Mouse (Mus musculus) liver, adult (tissue): ENCODE data around the gene Arhgef15.
A peak's percentile ranks its signal among the peaks of the same experiment; 100 is the strongest.

ENCODE experiments used
- GATA4 ChIP-seq: IDR thresholded peaks from 2 replicates; pipeline ENCODE4 v1.6.1; 2014; ENCODE audit warnings: mild to moderate bottlenecking, low read length; ENCODE audit not compliant: insufficient replicate concordance

Gene Arhgef15

DNA sequence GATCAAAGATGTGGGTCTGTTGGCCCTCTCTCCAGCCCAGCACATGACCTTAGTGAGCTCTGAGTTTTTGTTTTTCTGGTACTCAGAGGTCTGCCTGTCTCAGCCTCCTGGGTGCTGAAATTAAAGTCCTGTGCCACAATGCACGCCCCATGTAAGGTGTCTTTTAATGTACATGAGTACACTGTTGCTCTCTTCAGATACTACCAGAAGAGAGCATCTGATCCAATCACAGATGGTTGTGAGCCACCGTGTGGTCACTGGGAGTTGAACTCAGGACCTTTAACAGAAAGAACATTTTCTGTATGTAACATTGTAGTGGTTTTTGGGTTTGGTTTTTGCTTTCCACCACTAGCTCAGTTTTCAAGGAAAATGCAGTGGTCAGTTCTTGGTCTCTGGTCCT is 53.5 kb downstream of the Arhgef15 start:
- TF ChIP-seq GATA4: no peak

DNA sequence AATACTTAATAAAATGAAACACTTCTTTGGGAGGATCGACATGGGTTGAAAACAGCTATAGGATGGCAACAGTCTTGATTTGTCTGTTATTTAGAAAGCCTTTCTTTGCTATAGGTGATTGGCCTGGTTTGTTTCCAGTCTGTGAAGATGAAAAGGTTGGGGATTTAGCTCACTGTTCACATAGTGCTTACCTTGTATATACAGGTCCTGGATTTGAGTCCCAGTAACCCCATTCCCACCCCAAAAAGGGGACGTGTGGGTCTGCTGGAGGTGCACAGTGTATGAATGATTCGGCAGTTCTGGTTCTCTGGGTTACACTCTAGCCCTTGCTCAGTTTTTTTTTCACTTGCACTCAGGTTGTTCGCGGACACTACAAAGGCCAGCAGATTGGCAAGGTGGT is 54.5 kb downstream of the Arhgef15 start:
- no peak for TF ChIP-seq GATA4

DNA sequence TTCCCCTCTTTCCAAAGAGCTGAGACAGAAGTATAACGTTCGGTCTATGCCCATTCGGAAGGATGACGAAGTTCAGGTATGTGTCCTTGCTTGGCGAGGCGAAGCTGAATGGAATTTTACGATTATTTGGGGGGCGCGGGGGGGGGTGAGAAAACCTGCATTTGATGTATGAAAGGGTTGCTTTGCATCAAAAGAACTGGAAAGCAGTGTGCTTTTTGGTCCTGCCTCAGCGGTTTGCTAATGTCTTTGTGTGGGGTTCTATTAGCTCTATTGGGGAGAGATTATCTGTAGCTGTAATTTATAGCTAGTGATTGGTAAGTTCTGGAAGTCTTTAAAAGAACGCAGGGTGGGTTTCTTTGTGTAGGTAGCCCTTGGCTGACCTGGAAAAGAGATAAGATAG is 54.9 kb downstream of the Arhgef15 start:
- no peak for TF ChIP-seq GATA4

DNA sequence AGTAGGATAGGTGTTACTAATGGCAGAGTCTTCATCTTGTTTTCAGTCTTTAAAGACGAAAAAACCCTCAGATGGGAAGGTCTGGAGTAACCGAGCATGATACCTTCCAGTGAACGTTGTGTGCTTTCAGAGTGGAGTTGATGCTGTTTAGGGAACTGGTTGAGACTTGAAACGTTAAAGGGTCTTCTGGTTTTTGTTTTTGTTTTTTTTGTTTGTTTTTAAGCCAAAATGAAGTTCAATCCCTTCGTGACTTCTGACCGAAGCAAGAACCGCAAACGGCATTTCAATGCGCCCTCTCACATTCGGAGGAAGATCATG is 55.3 kb downstream of the Arhgef15 start:
- no peak for TF ChIP-seq GATA4

DNA sequence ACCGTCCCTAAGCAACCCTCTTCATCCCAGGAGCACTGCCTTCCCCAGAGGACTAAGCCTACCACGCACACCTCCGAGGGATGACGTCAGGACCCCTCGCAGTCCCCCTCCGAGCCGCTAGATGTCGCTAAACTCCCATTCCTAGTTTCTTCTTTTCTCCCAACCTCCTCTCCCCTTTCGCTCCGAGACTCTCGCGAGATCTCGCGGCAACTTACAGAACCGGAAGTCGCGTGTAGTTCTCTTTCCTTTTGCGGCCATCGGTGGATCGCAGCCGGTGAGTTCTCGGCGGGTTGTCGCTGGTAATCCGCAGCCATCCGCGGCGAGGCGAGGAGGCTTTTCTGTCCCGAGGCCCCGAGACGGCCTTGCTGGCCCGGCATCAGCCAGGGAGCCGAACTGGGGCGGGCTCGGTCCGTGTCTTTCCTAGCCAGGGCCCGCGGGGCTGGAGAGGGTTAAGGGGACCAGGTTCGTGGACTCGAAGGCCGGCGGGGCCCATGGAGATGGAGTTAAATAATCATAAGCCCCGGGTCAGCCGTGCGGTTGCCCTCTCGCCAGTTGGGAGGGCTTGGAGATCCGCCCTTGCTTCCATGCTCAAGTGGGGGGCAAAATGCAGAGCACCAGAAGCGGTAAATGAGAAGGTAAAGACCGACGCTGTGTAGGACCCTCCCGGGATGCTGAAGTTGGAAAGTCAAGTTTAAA is 55.8 kb downstream of the Arhgef15 start, which contains the start of gene Rpl26:
Gene Rpl26 (plus strand): TSS at position 233 of the 696 bp plus-strand sequence.
- TF ChIP-seq GATA4: no peak

DNA sequence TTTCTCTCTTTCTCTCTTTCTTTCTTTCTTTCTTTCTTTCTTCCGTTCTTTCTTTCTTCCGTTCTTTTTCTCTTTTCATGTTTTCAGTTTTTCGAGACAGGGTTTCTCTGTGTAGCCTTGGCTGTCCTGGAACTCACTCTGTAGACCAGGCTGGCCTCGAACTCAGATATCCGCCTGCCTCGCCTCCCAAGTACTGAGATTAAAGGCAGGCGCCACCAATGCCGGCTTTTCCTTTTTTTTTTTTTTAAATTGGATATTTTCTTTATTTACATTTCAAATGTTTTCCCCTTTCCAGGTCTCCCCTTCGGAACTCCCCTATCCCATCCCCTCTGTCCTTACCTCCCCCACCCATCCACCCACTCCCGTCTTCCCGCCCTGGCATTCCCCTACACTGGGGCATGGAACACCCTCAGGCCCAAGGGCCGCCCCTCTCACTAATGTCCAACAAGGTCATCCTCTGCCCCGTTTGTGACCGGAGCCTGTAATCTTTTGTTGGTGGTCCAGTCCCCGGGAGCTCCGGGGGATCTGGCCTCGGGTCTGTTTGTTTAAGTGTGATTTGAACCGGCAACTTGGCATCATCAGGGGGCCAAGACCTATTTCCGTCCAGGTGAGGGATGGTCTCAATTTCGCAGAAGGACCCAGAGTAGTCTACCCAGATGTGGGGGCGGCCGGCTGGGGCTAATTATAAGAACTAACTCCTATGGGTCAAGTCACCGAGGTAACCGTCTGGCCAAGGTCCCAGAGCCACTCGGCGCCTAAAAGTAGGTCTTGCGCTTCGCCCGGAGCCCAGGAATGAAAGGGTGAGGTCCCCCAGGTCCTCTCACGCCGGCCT is 56.5 kb downstream of the Arhgef15 start:
- no peak for TF ChIP-seq GATA4

DNA sequence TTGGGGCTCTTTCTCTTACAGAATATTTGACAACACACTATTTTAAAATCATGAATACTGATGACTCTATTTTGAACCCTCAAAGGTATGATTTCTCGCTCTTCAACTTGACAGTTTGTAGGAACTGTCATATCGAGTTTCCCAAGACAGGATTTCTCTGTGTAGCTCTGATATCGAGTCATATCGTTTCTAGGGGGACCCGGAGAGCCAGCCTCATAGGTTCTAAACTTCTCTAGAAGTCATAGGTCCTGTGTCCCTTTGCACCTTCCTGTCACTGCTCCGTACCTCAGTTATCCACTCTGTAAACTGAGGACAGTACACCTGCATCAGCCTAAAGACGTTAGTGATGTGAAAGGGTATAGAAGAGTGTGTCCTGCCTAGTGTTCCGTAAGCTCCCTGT is 57.5 kb downstream of the Arhgef15 start:
- no peak for TF ChIP-seq GATA4

DNA sequence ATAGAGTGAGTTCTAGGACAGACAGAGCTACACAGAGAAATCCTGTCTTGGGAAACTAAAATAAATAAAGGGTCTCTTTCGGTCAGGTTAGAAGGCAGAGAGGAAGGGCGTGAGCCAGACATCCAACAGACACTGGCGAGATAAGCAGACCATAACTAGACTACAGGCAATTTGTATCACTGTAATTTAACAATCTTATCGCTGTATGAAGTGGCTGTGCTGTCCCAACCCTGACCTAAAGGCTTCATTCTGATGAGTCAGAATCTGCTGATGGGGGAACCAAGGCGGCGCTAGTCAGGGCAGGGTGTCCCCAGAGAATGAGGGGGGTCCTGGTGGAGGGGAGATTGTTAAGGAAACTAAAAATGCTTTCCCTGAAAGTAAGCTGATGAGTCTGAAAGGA is 58.5 kb downstream of the Arhgef15 start:
- TF ChIP-seq GATA4: peak; percentile 86

DNA sequence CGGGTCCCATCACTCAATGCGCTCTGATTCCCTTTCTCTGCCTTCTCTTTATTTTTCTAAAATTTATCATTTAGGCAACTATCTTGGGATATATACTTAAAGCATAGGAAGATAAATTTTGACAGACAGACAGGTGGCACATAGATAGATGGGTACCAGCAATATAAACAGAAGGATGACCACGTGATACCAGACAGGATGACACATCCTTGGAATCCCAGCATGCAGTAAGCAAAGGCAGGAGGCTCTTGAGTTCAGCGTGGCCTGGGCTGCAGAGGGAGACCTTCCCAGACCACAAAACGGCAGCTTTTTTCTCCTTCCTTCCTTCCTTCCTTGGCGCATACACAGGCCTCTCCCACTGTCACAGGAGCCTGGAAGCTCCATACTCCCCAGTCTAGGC is 59.4 kb downstream of the Arhgef15 start:
- peak; percentile 59; the same call in 1 of the 2 replicates for TF ChIP-seq GATA4

DNA sequence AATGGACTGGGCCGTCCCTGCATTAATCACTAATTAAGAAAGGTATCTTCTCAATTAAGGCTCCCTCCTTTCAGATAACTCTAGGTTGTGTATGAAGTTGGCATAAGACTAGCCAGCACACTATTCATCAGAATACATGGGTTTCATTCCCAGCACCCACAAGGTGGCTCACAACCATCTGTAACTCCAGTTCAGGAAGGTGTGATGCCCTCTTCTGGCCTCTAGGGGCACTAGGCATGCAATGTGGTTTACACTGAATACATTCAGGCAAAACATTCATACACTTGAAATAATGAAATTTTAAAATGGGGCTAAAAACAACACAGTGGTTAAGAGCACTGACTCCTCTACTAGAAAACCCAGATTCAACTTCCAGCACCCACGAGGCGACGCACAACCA is 60.2 kb downstream of the Arhgef15 start:
- no peak for TF ChIP-seq GATA4

DNA sequence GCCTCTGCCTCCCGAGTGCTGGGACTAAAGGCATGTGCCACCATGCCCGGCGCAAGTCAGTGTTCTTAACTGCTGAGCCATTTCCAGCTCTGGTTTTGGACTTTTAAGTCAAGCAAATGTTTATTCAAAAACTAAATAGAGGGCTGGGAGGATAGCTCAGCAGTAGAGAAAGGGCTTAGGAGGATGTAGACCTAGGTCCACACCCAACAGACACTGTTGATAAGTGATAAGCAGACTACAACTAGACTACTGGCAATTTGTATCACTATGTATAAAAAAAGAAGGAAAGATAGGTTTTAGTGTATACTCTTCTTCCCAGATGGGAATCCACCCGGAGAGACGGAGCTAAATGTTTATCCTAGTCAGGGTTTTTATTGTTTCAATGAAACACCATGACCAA is 61.0 kb downstream of the Arhgef15 start:
- no peak for TF ChIP-seq GATA4

DNA sequence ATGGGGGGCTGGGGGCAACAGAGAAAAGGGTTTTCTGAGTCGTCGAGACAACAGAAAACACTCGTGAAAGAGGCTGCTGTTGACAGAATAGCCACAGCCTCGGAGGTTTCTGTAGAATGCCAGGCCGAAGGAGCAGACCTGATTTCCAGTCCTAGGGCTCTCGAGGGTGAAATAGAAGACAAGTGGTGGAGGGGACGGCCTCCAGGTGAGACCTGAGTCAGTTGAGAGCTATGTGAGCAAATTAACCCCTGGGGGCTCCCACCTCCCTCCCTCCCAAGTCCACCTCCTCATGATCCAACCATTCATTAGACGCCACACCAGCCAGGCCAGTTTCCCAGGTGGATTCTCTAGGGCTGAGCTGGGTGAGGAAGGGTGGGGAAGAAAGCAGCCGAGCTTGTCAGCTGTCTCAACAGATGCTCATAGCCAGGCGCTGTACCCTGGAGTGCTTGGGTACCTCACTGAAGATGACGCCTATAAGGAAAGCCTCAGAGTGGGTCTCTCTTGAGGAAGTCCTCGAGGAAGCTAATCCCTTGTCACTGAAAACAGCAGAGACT is 63.3 kb downstream of the Arhgef15 start:
- no peak for TF ChIP-seq GATA4
